Mouse (Mus musculus): ENCODE results near the gene Ppm1m.
"Not testable (repeated sequence)": the region's sequence is repeated elsewhere in the genome, so short reads cannot be mapped to it uniquely, and the experiment has no call there.

Ppm1m gene

GRCm38 (mm10) chr9:106193930-106194807 lies 5.4 kb downstream of the Ppm1m start:
- in situ Hi-C loops (cut with MboI, MseI) = no loop called here

- in situ Hi-C loops (cut with MboI, MseI) = no loop called here
These were observed 6.5 kb downstream of the Ppm1m start for GRCm38 (mm10) chr9:106192998-106193397.

GRCm38 (mm10) chr9:106192024-106192423 lies 7.5 kb downstream of the Ppm1m start:
- in situ Hi-C loops (cut with MboI, MseI) = no loop called here

GRCm38 (mm10) chr9:106191355-106191754 lies 8.2 kb downstream of the Ppm1m start:
- in situ Hi-C loops (cut with MboI, MseI) = no loop called here

- in situ Hi-C loops (cut with MboI, MseI) = no loop called here
These were observed 15.6 kb downstream of the Ppm1m start for GRCm38 (mm10) chr9:106183996-106184395.

- in situ Hi-C loops (cut with MboI, MseI) = no loop called here
These were observed 17.4 kb downstream of the Ppm1m start for GRCm38 (mm10) chr9:106182146-106182545.

- in situ Hi-C loops (cut with MboI, MseI) = no loop called here
These were observed 19.6 kb downstream of the Ppm1m start for GRCm38 (mm10) chr9:106179964-106180363.

GRCm38 (mm10) chr9:106179454-106179853 lies 20.1 kb downstream of the Ppm1m start:
- in situ Hi-C loops (cut with MboI, MseI) = no loop called here

- in situ Hi-C loops (cut with MboI, MseI) = no loop called here
These were observed 21.7 kb downstream of the Ppm1m start for GRCm38 (mm10) chr9:106177799-106178198.

GRCm38 (mm10) chr9:106176769-106177168 lies 22.8 kb downstream of the Ppm1m start:
- in situ Hi-C loops (cut with MboI, MseI) = no loop called here

GRCm38 (mm10) chr9:106175552-106176200 lies 23.9 kb downstream of the Ppm1m start:
- in situ Hi-C loops (cut with MboI, MseI) = no loop called here

GRCm38 (mm10) chr9:106173363-106173762 lies 26.2 kb downstream of the Ppm1m start:
- in situ Hi-C loops (cut with MboI, MseI) = no loop called here

GRCm38 (mm10) chr9:106172527-106172926 lies 27.0 kb downstream of the Ppm1m start:
- in situ Hi-C loops (cut with MboI, MseI) = no loop called here

- in situ Hi-C loops (cut with MboI, MseI) = no loop called here
These were observed 28.0 kb downstream of the Ppm1m start for GRCm38 (mm10) chr9:106171346-106172158.

GRCm38 (mm10) chr9:106170556-106171345 lies 28.8 kb downstream of the Ppm1m start, which contains the start of gene Wdr82:
Gene Wdr82 (plus strand): TSS chr9:106170928.
- in situ Hi-C loops (cut with MboI, MseI) = no loop called here

GRCm38 (mm10) chr9:106169917-106170316 lies 29.6 kb downstream of the Ppm1m start:
- in situ Hi-C loops (cut with MboI, MseI) = no loop called here

- in situ Hi-C loops (cut with MboI, MseI) = not testable (repeated sequence)
These were observed 30.5 kb downstream of the Ppm1m start for GRCm38 (mm10) chr9:106169006-106169405.

- in situ Hi-C loops (cut with MboI, MseI) = no loop called here
These were observed 31.8 kb downstream of the Ppm1m start for GRCm38 (mm10) chr9:106167703-106168102.

- in situ Hi-C loops (cut with MboI, MseI) = no loop called here
These were observed 32.3 kb downstream of the Ppm1m start for GRCm38 (mm10) chr9:106167241-106167640.

- in situ Hi-C loops (cut with MboI, MseI) = no loop called here
These were observed 32.8 kb downstream of the Ppm1m start for GRCm38 (mm10) chr9:106166709-106167108.

- in situ Hi-C loops (cut with MboI, MseI) = no loop called here
These were observed 39.1 kb downstream of the Ppm1m start for GRCm38 (mm10) chr9:106160426-106160825.

Data from T-helper 2 cell (primary cell).